Mouse (Mus musculus): Measurements from ENCODE around the gene Sympk.

The Sympk gene

DNA sequence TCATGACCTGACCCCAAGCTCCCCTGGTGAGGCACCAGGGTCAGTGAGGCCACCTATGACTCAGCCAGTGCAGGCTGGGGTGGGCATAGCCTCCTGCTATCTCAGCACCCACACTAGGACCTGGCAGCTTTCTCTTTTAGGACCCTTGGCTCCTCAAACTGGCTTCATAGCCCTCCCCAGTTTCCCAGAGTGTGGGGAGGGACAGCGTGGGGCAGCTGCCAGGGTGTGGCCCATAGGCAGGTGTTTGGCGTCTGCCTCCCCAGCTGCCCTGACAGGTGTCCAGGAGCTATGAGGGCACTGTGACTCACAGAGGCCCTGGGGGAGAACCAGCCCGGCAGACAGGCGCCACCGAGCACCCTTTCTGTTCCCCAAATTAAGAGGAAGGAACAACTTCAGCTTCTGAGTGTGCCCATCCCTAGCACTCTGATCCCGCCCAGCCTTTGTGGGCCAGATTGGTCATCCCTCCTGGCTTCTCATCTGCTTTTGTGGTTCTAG lies 60.1 kb downstream of the Sympk start:
- no peak for DNase-seq

DNA sequence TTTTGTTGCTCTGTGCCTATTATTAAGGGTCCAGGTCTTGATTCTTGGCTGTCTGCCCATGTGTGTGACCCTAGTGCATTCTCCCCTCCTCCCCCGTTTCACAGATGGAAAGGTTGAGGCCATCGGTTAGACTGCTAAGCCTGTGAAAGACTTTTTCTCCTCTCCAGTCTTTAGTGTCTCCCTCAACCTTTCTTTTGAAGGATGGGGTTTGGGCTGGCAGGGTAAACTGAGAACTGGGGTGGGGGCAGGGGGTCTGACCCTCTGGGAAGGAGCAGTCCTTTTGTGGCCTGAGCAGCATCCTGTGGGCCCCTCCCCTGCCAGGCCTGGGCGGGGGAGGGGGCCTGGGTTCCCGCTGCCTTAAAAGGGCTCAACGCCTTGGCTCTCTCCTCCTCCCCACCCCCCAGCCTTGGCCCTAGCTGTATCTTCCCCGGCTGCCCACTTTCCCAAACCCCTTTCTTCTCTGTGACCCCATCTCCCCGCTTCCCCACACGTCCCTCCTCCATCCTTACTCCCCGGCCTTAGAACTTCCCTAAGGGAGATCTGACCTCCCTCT lies 60.8 kb downstream of the Sympk start:
- DNase-seq, result no peak

DNA sequence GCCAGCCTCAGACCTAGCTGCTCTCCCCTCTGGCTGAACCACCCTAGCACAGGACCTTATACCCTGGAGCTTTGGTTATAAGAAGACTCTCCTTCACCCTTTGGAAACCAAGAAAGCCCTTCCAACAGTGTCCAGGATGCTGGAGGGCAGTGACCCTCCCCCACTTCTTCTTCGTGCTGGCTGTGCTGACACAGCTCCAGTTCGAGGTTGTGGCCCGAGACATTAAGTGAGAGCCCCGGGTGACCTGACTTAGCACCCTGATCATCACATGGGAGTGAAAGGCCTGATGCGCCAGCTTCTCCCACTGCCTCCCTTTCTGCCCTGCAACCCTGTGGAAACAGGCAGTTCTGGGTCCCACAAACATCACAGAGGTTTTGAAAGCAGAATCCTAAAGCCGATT lies 61.3 kb downstream of the Sympk start:
- no peak for DNase-seq

DNA sequence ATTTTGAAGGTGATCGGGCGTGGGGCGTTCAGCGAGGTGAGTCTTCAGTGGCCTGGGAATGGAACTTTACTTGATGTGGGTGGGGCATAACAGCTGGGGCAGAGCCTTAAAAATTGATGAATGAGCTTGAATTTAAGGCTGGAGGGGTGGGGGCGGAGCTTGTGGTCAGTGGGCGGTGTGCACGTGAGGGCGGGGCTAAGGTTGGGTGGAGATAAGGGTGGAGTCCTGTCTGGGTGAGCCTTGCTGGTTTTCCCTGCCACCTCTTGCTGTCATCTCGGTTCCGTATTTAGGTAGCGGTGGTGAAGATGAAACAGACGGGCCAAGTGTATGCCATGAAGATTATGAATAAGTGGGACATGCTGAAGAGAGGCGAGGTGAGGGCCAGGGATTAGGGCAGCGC lies 61.9 kb downstream of the Sympk start:
- DNase-seq, result peak; percentile 71

DNA sequence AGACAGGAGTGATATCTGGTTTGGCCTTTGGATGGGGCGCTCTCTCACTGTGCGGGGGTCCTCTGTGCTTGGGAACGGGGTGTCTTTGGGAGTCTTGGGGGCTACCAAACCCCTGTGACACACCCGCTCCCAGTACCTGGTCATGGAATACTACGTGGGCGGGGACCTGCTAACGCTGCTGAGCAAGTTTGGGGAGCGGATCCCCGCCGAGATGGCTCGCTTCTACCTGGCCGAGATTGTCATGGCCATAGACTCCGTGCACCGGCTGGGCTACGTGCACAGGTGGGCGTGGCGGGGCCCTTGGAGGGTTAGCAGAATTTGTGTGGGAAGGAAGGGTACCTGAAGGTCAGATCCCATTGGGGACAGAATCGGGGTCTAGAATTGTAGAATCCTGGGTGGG lies 62.6 kb downstream of the Sympk start:
- no peak for DNase-seq

DNA sequence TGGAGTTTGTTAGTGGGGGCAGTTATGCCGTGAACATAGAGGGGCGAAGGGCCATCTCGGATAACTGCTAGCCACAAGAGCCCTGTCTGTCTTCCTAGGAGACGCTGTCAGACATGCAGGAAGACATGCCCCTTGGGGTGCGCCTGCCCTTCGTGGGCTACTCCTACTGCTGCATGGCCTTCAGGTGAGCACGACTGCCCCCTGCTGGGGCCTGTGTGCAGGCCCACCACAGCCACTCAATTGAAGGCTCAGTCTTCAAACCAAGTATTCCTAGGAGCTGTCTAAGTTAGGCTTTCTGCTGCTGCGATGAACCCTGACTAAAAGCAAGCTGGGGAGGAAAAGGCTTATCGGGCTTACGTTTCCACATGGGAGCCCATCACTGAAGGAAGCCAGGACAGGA lies 64.6 kb downstream of the Sympk start:
- peak; percentile 71 for DNase-seq

DNA sequence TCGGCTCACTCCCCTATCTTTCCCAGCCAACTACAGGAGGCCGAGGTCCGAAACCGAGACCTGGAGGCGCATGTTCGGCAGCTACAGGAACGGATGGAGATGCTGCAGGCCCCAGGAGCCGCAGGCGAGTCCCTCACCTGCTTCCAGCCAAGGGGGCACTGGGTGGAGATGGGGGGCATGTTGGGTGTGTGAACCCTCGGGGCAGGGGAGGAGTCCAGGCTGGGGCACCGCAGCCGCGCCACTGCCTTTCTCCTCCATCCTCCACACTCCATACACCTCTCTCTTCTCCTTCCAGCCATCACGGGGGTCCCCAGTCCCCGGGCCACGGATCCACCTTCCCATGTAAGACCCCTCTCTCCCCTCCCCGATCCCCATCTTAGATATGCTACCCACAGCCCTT lies 67.7 kb downstream of the Sympk start:
- no peak for DNase-seq

DNA sequence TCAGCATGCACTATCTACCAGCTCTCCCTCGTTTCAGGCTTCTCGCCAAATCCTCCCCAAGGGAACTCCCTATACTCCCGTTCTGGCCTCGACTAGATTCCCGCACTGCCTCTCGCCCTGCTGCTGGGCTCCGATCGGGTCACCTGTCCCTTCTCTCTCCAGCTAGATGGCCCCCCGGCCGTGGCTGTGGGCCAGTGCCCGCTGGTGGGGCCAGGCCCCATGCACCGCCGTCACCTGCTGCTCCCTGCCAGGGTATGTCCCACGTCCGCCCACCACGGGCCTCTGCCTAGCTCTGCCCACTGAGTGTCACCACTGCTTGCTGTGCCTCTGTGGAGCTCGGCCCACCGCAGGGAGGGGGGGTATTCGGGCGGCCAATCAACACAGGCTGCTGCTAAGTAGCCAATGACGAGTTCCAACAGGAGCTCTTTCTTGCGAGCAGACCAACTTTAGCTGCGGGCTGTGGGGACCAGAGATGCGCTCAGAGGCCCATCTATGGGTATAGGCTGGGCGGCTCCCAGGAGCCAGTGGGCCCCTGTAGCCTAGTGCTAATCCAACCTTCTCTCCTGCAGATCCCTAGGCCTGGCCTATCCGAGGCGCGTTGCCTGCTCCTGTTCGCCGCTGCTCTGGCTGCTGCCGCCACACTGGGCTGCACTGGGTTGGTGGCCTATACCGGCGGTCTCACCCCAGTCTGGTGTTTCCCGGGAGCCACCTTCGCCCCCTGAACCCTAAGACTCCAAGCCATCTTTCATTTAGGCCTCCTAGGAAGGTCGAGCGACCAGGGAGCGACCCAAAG lies 68.4 kb downstream of the Sympk start:
- peak; percentile 80 for DNase-seq

DNA sequence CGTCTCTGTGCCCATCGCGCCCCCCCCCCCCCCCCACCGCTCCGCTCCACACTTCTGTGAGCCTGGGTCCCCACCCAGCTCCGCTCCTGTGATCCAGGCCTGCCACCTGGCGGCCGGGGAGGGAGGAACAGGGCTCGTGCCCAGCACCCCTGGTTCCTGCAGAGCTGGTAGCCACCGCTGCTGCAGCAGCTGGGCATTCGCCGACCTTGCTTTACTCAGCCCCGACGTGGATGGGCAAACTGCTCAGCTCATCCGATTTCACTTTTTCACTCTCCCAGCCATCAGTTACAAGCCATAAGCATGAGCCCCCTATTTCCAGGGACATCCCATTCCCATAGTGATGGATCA lies 69.0 kb downstream of the Sympk start:
- peak; percentile 92 for DNase-seq

DNA sequence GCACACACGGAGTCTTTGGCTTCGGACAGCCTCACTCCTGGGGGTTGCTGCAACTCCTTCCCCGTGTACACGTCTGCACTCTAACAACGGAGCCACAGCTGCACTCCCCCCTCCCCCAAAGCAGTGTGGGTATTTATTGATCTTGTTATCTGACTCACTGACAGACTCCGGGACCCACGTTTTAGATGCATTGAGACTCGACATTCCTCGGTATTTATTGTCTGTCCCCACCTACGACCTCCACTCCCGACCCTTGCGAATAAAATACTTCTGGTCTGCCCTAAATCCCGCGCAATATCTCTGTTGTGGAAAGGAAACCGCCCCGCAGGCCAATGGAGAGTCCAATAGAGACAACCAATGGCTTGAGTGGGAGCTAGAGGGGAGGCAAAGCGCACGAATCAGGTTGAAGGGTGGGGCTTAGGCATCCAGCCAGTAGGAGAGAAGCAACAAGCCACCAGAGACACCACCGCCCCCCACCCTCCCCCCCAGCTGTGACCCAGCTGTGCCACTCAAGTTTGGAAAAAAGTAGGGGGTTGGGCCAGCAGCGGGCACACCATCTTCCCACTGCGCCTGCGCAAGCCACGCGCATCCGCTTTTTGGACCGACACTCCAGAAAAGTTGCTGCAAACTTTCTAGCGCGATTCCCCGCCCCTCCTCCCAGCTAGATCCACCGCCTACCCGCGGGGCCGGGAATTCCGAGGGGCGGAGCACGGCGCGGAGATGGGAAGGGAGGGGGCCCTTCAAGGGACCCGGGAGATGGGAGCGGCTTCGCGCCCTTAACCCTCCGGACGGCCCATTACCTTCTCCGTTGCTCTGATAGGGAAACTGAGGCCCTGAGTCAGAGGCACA lies 69.6 kb downstream of the Sympk start:
- peak; percentile 99 for DNase-seq

DNA sequence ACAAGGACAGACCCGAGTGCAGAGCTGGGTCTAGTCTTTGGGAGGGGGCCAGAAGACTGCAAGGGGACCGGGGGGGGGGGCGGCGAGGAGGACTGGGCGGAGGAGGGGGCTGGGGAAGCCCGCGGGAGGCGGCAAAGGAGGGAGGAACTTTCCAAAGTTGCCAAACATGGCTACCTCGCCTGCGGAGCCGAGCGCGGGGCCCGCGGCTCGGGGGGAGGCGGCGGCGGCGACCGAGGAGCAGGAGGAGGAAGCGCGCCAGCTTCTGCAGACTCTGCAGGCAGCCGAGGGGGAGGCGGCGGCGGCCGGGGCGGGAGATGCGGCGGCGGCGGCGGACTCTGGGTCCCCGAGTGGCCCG lies 70.3 kb downstream of the Sympk start, which contains the start of gene Six5:
Gene Six5, plus strand, starts transcription at position 124 of the 355 bp plus-strand sequence.
- DNase-seq, result no peak

DNA sequence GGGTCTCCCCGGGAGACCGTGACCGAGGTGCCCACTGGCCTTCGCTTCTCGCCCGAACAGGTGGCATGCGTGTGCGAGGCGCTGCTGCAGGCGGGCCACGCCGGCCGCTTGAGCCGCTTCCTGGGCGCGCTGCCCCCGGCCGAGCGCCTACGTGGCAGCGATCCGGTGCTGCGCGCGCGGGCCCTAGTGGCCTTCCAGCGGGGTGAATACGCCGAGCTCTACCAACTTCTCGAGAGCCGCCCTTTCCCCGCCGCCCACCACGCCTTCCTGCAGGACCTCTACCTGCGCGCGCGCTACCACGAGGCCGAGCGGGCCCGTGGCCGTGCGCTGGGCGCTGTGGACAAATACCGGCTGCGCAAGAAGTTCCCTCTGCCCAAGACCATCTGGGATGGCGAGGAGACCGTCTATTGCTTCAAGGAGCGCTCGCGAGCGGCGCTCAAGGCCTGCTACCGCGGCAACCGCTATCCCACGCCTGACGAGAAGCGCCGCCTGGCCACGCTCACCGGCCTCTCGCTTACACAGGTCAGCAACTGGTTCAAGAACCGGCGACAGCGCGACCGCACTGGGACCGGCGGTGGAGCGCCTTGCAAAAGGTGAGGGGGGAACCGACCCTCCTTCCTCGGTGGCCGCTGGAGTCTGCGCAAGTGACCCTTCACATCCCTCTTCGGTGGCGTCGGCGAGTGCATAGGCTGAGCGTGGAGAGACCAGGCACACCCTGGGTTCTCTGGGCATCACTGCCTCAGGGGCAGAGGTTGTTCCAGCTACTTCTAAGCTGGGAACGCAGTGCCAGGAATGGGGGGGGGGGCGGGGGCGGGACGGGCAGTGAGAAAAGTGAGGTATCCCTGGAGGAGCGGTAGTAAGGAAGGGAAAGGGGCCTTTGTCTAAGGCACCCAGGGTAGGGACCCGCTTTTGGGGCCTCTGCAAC lies 70.9 kb downstream of the Sympk start:
- peak; percentile 75 for DNase-seq

DNA sequence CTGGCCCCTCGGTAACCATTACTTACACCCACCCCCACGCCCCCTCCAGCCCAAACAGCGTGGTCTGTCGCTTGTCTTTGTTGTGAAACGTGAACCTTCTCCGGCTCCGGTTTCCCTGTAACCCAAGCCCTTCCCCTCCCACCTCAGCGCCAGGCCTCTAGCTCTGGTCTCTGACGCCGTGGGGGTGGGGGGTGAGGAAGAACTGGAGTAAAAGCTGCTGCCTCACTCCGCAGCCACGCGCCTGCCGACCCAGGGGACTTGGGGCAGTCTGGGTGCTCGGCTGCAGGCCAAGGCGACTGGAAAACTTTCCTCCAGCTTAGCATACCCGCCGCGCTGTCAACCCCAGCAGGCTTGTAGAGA lies 71.6 kb downstream of the Sympk start:
- peak; percentile 81 for DNase-seq

DNA sequence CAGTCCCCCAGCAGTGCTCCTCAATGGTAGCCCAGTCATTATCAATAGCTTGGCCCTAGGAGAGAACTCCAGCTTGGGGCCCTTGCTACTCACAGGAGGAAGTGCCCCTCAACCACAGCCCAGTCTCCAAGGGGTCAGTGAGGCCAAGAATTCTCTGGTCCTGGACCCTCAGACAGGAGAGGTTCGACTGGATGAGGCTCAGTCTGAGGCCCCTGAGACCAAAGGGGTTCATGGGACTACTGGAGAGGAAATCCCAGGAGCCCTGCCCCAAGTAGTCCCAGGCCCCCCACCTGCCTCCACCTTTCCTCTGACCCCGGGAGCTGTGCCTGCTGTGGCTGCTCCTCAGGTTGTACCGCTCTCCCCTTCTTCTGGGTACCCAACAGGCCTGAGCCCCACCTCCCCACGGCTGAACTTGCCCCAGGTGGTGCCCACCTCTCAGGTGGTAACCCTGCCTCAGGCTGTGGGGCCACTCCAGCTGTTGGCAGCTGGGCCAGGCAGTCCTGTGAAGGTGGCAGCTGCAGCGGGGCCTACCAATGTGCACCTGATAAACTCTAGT lies 72.3 kb downstream of the Sympk start:
- no peak for DNase-seq

DNA sequence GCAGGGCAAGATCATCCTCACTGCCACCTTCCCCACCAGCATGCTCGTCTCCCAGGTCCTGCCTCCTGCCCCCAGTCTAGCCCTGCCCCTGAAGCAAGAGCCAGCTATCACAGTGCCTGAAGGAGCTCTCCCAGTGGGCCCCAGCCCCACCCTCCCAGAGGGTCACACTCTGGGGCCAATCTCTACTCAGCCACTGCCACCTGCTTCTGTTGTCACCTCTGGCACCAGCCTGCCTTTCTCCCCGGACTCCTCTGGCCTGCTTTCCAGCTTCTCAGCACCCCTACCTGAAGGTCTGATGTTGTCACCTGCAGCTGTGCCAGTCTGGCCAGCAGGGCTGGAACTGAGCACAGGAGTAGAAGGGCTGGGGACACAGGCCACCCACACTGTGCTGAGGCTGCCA lies 73.0 kb downstream of the Sympk start:
- DNase-seq, result no peak

DNA sequence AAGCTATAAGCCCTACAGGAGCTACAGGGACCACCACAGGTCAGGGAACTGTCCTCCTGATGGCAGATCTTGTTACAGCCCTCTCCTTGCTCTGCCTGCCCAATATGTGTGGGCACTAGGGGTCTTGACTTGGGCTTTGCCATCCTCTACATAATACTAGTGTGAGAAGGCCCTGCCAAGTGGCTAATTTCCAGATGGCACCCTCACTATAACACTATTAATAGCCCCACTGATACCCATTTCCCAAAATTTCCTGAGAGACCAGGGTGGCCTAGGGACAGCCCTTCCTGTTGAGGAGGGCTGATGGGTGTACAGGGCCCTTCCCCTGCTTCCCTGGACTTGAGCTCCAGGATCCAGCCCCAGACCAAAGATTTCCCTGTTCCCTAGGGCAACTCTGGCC lies 73.7 kb downstream of the Sympk start:
- no peak for DNase-seq

DNA sequence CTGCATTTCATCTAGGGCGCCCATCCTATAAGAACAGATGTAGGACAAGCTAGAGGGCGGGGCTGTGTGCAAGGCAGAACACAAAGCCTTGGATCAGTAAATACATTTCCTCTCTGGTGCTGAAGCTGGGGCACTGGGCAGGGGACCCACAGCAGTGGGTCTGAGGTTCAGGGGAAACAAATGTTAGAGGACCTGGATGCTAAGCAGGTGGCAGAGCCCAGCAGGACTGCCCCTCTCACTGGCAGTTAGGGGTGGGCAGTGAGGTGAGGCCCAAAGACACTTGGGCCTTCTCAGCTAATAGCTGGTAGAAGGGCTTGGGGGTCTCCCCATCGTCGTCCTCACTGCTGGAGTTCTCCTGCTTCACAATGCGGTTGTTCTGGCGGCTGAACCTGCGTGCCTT lies 74.6 kb downstream of the Sympk start:
- DNase-seq, result no peak

DNA sequence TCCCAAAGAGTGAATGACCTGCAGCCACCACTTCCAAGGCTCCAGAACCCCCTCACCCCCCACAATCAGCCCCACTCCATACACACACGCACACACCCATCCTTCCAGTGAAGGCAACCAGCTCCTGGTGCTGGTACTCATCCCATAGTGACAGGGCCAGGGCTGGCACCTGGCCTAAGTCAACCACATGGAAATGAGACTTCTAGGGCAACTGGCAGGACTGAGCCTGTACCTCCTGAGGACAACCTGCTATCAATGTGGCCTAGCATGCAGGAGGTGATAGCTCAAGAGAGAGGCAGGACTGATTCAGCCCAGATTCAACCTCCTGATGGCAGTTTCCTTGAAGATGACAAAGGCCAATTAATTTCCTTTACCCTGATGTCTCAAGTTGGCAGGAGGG lies 76.1 kb downstream of the Sympk start:
- DNase-seq, result no peak

DNA sequence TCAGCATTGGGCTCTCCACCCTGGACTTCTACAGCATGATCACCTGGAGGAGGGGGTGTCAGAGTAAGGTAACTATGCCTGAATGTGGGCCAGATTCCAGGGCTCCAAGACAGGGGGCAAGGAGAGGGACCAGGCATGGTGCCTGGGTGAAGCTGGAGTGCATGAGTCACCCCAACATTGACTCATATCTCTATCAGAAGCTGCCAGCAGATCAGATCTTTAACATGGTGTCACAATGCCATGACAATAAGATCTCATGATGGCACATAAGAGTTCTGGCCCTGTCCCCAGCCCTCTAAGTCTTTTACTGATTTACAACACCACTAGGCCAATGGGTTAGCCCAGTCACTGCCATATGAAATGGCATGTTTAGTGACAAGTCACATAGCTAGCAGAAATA lies 79.6 kb downstream of the Sympk start:
- no peak for DNase-seq

Measured in kidney, postnatal 14 days (tissue).